Mouse (Mus musculus) forebrain, embryonic 11.5 days (tissue): Measurements from ENCODE around the gene Ubl7. TPM values are rescaled to one million over a fixed set of nuclear protein-coding genes. Genes with fewer than 3 reads are reported as not detected.

Source experiments
- ATAC-seq: fragments of 200-750 bp; cut with Nextera tagmentation; replicated peaks from 2 replicates; pipeline ENCODE4 v1.8.0; 2017; ENCODE audit warnings: moderate TSS enrichment; ENCODE audit not compliant: low FRiP score
- DNase-seq: peaks from one replicate; pipeline ENCODE4 v3.0.0-alpha.2; 2017; ENCODE audit warnings: low spot score
- H3K27ac ChIP-seq: fragments of 300-500 bp; sonication (generic); 2 replicates; pipeline ENCODE4 v1.5.1; 2014; ENCODE audit warnings: low read depth, low read length
- H3K27me3 ChIP-seq: fragments of 300-500 bp; sonication (generic); 2 replicates; pipeline ENCODE4 v1.6.1; 2014; ENCODE audit warnings: mild to moderate bottlenecking, low read length, mixed read lengths; ENCODE audit not compliant: control insufficient read depth, insufficient read depth
- H3K36me3 ChIP-seq: fragments of 300-500 bp; sonication (generic); 2 replicates; pipeline ENCODE4 v1.6.1; 2014; ENCODE audit warnings: mild to moderate bottlenecking, low read length, moderate library complexity, mixed read lengths; ENCODE audit not compliant: control insufficient read depth, insufficient read depth
- H3K4me1 ChIP-seq: fragments of 300-500 bp; sonication (generic); replicated peaks from 2 replicates; pipeline ENCODE4 v1.6.1; 2014; ENCODE audit warnings: low read length, mixed read lengths; ENCODE audit not compliant: control insufficient read depth, insufficient read depth
- H3K4me2 ChIP-seq: fragments of 300-500 bp; sonication (generic); 2 replicates; pipeline ENCODE4 v1.6.1; 2014; ENCODE audit warnings: low read depth, mild to moderate bottlenecking, low read length, moderate library complexity, mixed read lengths; ENCODE audit not compliant: severe bottlenecking
- H3K4me3 ChIP-seq: fragments of 300-500 bp; sonication (generic); 2 replicates; pipeline ENCODE4 v1.5.1; 2014; ENCODE audit warnings: low read depth, low read length
- H3K9ac ChIP-seq: fragments of 300-500 bp; sonication (generic); 2 replicates; pipeline ENCODE4 v1.6.1; 2014; ENCODE audit warnings: low read length
- H3K9me3 ChIP-seq: fragments of 300-500 bp; sonication (generic); 2 replicates; pipeline ENCODE4 v1.6.1; 2016; ENCODE audit warnings: low read length, mixed read lengths; ENCODE audit not compliant: control insufficient read depth
- WGBS: fragments of 180-500 bp; shearing (Covaris S2); extraction: QIAGEN DNeasy Blood & Tissue Kit; methylation state at CpG from one replicate; pipeline ENCODE4 v1.1.7; 2014; 5-methylcytosine and 5-hydroxymethylcytosine counted together
- polyA plus RNA-seq: library from polyadenylated mRNA; unstranded; fragments of >200 nt; fragmentation: Nextera tagmentation; extraction: Ambion mirVana; gene quantifications from 2 replicates; pipeline ENCODE4 v1.2.1, GENCODE M21; 2014

Ubl7 gene
- polyA plus RNA-seq, 1 experiment from 2014 or later = 114 TPM

GRCm38 (mm10) chr9:57956196-57956837 lies 45.5 kb downstream of the Ubl7 start:
- no peak overlapping the region for H3K4me2 ChIP-seq
- H3K36me3 ChIP-seq = no peaks in the 10 kb centered on the region
- no peak overlapping the region for H3K4me3 ChIP-seq
- no peaks in the 10 kb centered on the region for H3K27me3 ChIP-seq
- ATAC-seq (no peak), DNase-seq (no peak)
- H3K27ac ChIP-seq = no peak overlapping the region
- no peaks in the 10 kb centered on the region for H3K9me3 ChIP-seq
- 83% methylated on average over 9 of the region's 9 CpGs for WGBS
- H3K4me1 ChIP-seq = no peaks in the 10 kb centered on the region; the same call in 1 of the 2 replicates
- H3K9ac ChIP-seq = no peak overlapping the region

DNA sequence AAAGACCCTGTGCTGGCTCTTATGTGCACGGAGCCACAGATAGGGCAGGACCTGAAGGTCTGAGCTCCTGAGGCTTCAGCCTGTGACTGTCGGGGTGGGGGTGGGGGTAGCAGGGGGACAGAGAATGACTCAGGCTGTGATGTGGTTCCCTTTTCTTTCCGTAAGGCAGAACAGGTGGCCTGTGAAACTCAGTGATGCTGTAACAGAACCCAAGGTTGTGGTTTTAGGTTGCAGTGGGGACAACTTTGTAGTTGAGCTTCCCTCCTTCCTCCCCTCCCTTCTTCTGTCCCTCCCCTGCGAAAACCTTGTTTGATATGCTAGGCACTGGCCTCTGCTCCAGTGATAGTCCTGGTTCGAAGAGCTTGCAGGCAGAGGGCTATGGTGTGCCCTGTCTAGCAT lies 46.1 kb downstream of the Ubl7 start:
- DNase-seq (no peak), ATAC-seq (no peak)
- no peaks in the 10 kb centered on the region for H3K27me3 ChIP-seq
- no peak overlapping the region for H3K27ac ChIP-seq
- 82% methylated on average over 5 of the region's 5 CpGs for WGBS
- H3K4me3 ChIP-seq = no peak overlapping the region
- H3K9ac ChIP-seq = no peak overlapping the region
- no peaks in the 10 kb centered on the region for H3K36me3 ChIP-seq
- no peak overlapping the region for H3K4me2 ChIP-seq
- H3K4me1 ChIP-seq = no peaks in the 10 kb centered on the region
- no peaks in the 10 kb centered on the region for H3K9me3 ChIP-seq

GRCm38 (mm10) chr9:57958615-57959014 lies 47.8 kb downstream of the Ubl7 start:
- no peak overlapping the region for H3K4me2 ChIP-seq
- no peak overlapping the region for H3K4me3 ChIP-seq
- ATAC-seq (no peak), DNase-seq (no peak)
- no peak overlapping the region for H3K27ac ChIP-seq
- H3K36me3 ChIP-seq = no peaks in the 10 kb centered on the region
- H3K9me3 ChIP-seq = no peaks in the 10 kb centered on the region
- no peaks in the 10 kb centered on the region for H3K4me1 ChIP-seq
- WGBS = 88% methylated on average over 1 of the region's 1 CpGs
- H3K9ac ChIP-seq = no peak overlapping the region
- H3K27me3 ChIP-seq = no peaks in the 10 kb centered on the region

GRCm38 (mm10) chr9:57959399-57959798 lies 48.6 kb downstream of the Ubl7 start:
- no peaks in the 10 kb centered on the region for H3K36me3 ChIP-seq
- no peak for DNase-seq
- H3K4me2 ChIP-seq = no peak overlapping the region
- H3K9me3 ChIP-seq = no peaks in the 10 kb centered on the region
- H3K4me3 ChIP-seq = no peak overlapping the region
- ATAC-seq = no peak
- no peaks in the 10 kb centered on the region for H3K4me1 ChIP-seq
- no peaks in the 10 kb centered on the region for H3K27me3 ChIP-seq
- 82% methylated on average over 10 of the region's 10 CpGs for WGBS
- no peak overlapping the region for H3K9ac ChIP-seq
- H3K27ac ChIP-seq = no peak overlapping the region

- H3K27ac ChIP-seq = no peak overlapping the region
- H3K4me3 ChIP-seq = no peak overlapping the region
These were observed 49.4 kb downstream of the Ubl7 start for GRCm38 (mm10) chr9:57959886-57960866.

DNA sequence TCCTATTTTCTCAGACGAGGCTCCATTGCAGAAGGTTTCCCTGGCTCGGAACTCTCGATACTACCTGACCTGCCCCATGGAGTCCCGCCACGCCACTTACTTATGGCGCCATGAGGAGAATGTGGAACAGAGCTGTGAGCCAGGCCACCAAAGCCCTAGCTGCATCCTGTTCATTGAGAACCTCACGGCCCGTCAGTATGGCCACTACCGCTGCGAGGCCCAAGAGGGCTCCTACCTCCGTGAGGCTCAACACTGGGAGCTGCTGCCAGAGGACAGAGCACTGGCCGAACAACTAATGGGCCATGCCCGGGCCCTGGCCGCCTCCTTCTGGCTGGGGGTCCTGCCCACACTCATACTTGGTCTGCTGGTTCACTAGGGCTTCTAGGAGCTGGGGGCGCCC lies 50.4 kb downstream of the Ubl7 start:
- Histone ChIP-seq H3K36me3 (no peaks in the 10 kb centered on the region), H3K4me2 (no peak overlapping the region), H3K9ac (no peak overlapping the region), H3K27me3 (no peaks in the 10 kb centered on the region), H3K4me1 (no peaks in the 10 kb centered on the region), H3K9me3 (no peaks in the 10 kb centered on the region), H3K4me3 (no peak overlapping the region), H3K27ac (no peak overlapping the region)
- WGBS = 87% methylated on average over 15 of the region's 15 CpGs
- ATAC-seq (no peak), DNase-seq (no peak)

More at GRCm38 (mm10) chr9:57959886-57960866, 49.4 kb downstream of the Ubl7 start:
- no peaks in the 10 kb centered on the region for H3K9me3 ChIP-seq
- ATAC-seq (no peak), DNase-seq (no peak)
- H3K4me2 ChIP-seq = no peak overlapping the region
- H3K4me1 ChIP-seq = no peaks in the 10 kb centered on the region
- H3K36me3 ChIP-seq = no peaks in the 10 kb centered on the region
- WGBS = 92% methylated on average over 17 of the region's 17 CpGs
- H3K27me3 ChIP-seq = no peaks in the 10 kb centered on the region
- H3K9ac ChIP-seq = no peak overlapping the region

GRCm38 (mm10) chr9:57961863-57962778 lies 51.3 kb downstream of the Ubl7 start:
- no peaks in the 10 kb centered on the region for H3K27me3 ChIP-seq
- 72% methylated on average over 17 of the region's 17 CpGs for WGBS
- H3K9ac ChIP-seq = no peak overlapping the region
- H3K4me1 ChIP-seq = no peaks in the 10 kb centered on the region
- DNase-seq (no peak), ATAC-seq (no peak)
- no peak overlapping the region for H3K27ac ChIP-seq
- H3K4me2 ChIP-seq = no peak overlapping the region
- H3K4me3 ChIP-seq = no peak overlapping the region
- no peaks in the 10 kb centered on the region for H3K9me3 ChIP-seq
- H3K36me3 ChIP-seq = no peaks in the 10 kb centered on the region

DNA sequence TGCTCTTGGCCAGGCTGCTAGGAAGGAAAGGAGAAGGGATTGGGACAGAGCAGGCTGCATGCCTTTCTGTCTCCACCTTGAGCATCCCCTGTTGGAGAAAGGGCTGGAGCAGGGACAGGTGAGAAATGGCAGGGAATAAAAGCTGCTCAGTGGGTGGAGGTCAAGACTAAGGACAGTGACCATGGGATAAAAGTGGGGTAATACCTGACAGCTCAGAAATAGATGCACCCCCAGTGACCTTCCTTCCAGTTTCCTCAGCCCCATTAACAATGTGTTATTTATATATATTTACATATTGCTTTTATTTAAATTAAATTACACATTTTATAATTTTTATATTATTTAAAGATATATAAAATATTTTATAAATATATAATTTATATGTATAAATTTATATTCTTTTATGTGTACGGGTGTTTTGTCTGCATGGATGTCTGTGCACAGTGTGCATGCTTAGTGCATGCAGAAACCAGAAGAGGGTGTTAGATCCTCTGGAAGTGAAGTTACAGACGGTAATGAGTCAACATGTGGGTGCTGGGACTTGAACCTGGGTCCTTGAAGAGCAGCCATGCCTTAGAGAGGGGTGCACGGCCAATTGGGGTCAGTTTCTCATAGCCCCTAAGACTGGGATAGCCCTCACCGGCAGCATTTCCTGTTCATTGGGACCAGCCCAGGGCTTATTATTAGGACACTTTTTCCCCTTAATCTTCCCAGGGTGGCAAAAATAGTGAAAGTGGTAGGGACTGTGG lies 52.6 kb downstream of the Ubl7 start:
- no peak overlapping the region for H3K4me2 ChIP-seq
- no peak overlapping the region for H3K27ac ChIP-seq
- H3K4me3 ChIP-seq = no peak overlapping the region
- no peaks in the 10 kb centered on the region for H3K9me3 ChIP-seq
- WGBS = 94% methylated on average over 4 of the region's 4 CpGs
- H3K36me3 ChIP-seq = no peaks in the 10 kb centered on the region
- DNase-seq = no peak
- H3K9ac ChIP-seq = no peak overlapping the region
- no peak for ATAC-seq
- H3K27me3 ChIP-seq = no peaks in the 10 kb centered on the region
- H3K4me1 ChIP-seq = no peaks in the 10 kb centered on the region
